Mouse (Mus musculus): ENCODE data around the gene 1810062G17Rik.

1810062G17Rik gene

DNA sequence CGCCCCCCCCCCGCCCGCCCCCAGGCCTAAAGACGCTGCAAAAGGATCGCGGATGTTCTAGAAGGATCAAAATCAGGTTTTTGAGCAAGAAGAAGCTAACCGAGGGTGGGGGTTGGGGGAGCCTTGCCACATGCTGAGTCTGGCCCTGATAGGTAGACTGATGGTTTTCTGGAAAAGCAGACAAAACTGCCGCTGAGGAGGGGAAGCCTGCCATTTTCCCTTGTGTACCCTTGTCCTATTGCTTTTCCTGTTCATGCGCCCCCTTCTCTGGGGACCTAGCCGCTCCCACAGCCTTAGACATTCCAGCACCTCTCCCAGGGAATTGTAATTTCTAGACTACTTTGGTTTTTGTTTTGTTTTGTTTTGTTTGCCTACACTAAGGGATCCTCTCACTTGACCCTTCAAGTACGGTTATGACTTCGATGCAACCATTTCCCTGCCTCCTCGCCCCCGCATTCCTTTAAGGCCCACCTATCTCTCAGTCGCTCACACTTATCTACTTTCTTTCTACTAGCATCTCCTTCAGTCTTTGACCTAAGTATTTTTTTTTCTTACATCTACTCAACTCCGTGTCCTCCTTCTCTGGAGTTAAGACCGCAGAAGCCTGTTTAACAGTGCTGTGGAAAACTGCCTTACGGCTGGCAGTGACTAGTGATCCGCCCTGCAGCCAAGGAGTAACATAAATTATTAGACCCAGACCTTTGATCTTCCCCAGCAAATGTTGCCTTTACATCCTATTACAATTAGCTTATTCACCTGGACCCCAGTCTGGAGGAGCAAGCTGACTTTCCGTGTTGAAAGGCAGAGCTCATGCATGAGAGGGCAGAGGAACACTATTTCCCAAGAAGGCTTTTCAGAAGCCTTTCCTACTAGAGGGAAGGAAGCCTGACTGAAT lies 771 bp downstream of the 1810062G17Rik start:
- DNase-seq (ENCODE audit: low read depth, low spot score) = no peak

DNA sequence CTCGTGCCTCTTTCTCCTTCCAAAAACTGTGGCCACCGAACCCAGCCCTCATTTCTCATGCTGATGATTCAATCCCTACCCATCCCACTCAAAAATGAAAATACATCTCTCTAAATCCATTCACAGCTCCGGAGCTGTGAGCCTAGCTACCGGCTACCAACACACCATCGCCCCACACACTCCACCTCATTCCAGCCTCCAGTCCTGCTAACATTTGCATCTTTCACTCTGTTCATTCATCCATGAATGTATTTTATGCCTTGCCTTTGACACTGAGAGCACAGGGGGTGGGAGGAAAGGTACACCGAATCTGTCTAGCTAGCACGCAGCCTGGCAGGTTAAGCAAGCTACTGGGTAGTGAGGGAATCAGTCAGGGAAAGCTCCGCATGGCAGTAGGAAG lies 3.0 kb downstream of the 1810062G17Rik start:
- DNase-seq (ENCODE audit: low read depth, low spot score) = no peak

DNA sequence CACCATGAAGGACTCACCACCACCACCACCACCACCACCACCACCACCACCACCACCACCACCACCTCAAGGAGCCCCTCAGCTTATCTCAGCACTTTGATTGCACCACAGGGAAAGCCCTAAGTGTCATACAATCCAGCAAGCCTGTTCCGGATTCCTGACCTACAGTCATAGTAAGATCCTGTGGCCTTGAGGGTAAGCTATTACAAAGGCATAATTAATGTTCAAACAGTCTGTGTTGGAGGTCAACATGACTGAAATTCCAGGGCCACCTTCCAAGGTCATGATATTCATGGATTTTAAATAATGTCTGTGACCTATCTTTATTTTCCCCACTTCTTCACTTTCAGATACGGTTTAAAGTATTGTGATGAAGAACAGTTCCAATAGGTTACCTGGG lies 4.7 kb downstream of the 1810062G17Rik start:
- DNase-seq (ENCODE audit: low read depth, low spot score) = no peak

DNA sequence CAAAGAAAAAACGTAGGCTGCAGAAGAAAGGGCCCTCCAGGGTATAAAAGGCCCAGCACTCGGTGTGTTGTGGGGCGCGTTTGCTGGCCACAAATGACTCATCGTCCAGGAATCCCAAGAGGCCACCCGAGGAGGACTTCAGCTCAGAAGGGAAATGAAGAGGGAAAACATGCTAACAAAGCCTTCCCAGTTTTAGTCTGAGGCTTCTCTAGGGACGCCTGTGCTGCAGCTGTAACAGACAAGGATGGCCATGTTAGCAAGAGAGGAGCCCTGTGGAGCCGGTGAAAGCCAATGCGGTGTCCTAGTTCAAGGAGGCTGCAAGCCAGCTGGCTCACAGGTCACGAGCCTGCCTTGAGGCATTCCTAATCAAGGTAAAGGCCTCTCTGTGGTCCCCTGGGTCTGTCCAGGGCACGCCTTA lies 6.0 kb downstream of the 1810062G17Rik start:
- DNase-seq (ENCODE audit: low read depth, low spot score) = peak; percentile 74

DNA sequence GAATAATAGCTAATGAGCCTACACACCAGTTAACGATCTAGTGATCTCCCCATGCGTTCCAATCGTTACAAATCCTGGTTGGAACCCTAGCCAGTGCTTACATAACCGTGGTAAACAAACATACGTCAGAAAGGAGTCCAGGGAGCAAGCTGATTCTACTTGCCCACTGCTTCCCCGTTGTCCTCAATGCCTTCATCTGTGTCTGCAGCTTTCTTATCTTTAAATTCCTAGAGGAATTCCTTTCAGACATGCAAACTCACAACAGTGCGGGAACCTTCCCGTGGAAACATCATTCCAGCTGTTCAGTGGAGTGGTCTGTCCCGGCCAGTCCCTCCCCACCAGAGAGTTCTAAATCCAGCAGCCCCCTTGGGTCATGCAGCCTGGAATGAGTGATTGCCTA lies 7.2 kb downstream of the 1810062G17Rik start:
- no peak for DNase-seq (ENCODE audit: low read depth, low spot score)

DNA sequence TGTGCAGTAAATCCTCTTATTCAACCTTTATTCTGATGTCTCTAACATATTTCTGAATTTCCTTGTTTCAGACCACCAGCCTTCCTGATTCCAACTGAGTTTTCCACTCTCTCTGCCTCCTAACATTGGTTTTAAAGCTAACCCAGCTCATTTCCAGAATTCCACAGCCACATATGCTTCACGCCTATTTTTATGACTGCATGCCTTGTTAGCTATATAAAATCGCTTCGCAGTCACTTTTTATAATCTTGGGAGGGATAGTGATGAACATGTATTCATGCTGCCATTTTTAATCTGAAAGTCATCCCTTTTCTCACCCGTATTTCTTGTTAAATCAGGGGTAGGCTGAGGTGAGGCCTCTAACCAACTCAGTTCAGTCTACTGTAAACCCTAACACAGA lies 8.6 kb downstream of the 1810062G17Rik start:
- DNase-seq (ENCODE audit: low read depth, low spot score) = no peak

DNA sequence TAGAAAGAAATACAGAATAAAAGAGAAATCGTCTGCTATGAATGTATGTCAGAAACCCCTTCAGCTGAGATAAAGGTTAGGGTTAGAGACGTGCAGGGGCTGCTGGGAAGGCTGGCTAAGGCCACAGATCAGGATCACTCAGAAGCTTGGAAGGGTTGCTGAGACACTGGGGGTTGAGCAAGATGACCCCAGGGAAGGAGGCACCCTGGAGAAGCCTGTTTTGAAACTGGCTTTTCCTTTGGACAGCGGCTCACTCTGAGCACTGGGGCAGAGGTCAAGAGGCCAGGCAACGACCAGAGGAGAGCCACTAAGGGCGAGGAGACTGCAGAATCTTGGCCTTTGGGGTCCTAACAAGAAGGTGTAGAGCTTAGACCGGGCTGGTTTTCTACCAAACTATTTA lies 10.4 kb downstream of the 1810062G17Rik start:
- no peak for DNase-seq (ENCODE audit: low read depth, low spot score)

DNA sequence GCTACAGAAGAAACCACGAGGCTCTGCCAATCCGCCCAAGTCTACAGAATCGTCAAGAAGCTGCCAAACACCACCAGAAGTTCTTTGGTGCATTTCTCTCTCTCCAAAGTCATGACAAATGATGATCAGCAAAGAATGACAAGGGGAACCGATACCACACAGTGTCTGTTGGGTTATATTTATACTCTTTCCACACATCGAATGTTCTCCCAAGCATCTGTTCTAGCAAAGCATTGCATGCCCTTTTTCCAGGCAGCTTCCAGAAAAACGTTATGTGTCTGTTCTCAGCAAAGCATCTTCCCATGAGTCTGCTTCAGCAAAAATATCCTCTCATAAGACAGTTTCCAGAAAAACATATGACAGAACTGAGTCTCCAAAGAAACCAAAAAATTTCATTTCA lies 11.1 kb downstream of the 1810062G17Rik start:
- DNase-seq (ENCODE audit: low read depth, low spot score) = no peak

DNA sequence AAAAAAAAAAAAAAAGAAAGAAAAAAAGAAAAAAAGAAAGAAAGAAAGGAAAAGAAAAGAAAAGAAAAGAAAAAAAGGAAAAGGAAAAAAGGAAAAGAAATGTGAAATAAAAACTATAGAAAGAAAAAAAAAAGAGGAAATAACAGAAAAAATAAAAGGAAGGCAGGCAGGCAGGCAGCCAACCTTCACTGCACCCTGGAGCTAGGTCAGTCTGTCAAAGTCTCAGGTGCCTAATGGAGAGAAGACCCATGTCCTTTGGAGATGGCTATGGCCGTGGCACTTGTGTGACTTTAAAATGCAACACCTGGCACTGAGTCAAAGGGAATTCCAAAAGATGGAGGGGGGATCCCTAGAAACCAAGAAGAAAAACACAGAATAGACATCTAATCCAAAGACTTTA lies 12.6 kb downstream of the 1810062G17Rik start:
- DNase-seq (ENCODE audit: low read depth, low spot score) = no peak

DNA sequence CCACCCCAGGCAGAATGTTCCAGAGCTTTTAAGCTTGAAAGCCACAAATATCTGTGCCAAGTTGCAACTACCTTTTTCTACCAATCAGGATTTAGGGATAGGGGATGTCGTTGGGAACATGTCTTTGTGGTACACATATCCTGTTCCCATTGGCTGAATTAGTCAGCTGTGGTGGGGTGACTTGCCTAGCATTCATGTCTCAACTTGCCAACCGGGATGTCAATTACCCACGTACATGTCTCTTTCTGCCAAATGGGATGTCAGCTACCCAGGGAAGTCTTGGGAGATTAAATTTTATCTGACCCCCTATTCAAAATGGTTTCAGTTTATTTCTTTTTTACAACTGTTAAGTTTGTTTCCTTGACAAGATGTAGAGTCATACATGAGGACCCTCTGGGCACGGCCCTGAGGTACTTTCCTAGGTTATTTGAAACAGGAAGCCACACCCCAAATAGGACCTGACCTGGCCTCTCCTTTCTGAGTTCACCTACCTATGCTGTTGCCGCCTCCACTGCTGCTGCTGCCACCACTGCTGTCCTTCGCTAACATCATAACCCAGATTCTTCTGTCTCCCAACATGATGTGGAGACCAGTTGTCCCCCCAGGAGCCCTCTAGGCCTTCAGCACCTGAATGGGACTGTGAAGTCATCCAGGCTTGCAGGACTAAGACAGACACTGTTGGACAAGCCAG lies 13.3 kb downstream of the 1810062G17Rik start:
- no peak for DNase-seq (ENCODE audit: low read depth, low spot score)

DNA sequence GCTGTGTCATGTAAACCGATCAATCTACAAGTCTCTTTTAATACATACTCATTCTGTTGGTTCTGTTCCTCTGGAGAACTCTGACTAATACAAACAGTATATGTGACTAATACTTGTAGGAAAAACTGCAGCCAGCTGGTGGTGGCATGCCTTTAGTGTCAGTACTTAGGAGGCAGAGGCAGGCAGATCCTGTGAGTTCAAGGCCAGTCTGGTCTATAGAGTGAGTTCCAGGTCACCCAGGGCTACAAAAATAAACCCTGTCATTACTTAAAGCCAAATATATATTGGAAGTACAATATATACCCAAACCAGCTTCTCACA lies 13.8 kb downstream of the 1810062G17Rik start:
- no peak for DNase-seq (ENCODE audit: low read depth, low spot score)

DNA sequence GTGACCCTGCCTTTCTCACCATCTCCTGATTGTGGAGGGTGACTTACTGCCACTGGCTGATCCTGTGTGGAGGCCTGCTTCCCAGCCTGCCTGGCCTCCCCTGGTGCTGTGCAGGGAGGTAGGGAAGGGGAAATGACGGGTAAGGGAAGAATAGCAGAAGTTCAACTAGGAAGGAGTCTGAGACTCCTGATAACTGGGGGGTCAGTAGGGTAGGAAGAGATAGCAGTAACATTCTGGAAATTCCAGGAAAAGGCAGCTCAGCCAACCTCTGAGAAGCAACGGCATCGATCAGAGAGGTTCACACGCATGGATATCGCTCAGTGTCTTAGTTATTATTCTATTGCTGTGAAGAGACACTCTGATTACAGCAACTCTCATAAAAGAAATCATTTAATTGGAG lies 15.8 kb downstream of the 1810062G17Rik start:
- DNase-seq (ENCODE audit: low read depth, low spot score) = no peak

DNA sequence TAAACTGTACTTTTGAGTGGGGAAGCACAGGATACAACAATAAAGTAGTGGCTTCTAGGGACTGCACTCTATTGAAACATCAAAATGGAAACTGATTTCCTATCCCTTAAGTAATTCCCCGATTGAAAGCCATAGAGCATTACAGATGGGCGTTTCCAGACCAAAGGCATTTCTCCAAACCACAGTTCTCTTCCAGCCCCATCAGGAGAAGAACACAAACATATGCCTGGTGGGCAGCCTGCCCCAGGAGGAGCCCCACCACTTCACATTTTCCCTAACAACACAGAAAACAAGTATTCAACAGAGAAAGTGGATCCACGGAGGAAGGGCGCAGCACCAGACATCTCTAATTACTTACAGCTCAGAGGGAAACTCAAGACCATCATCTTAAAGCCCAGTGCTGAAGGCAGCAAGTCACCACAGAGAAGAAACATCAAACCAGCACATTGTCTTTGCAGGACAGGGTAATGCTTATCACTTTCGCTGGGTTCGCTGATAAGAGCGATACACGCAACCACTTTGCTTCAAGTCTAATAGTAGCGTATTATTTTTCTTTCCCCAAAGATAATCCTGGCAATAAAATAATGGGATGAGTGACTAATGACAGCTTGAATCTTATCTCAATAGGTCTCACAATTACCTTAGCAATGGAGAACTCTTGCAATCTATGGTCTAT lies 17.1 kb downstream of the 1810062G17Rik start:
- DNase-seq (ENCODE audit: low read depth, low spot score) = no peak

DNA sequence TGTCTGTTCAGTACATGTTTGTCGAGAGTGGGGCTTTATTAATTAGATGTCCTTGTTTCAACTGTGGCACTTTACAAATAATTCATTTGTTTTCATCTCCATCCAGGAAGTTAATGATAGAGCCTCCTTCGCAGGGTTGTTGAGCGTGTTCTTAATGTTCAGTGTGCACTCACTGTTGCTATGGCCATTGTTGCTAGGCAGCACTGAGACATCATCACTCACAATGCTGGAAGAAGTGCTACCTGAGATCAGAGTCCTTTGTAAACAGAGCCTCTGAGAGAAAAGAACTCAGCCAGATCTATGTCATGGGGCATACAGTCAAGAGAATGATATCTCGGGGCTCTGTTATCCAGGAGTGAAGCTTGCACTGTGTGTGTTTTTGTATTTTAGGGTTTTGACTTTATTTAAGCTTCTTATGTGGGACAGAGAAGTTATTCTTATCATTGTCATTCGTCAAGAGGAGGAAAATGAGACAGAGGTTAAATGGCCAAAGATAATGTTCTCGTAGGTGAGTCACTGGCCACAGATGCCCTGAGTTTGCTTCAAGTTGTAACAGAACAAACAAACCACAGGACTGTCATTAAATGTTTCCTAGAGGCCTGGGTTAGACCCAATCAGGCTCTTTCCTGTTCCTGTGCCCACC lies 18.0 kb downstream of the 1810062G17Rik start:
- DNase-seq (ENCODE audit: low read depth, low spot score) = no peak

DNA sequence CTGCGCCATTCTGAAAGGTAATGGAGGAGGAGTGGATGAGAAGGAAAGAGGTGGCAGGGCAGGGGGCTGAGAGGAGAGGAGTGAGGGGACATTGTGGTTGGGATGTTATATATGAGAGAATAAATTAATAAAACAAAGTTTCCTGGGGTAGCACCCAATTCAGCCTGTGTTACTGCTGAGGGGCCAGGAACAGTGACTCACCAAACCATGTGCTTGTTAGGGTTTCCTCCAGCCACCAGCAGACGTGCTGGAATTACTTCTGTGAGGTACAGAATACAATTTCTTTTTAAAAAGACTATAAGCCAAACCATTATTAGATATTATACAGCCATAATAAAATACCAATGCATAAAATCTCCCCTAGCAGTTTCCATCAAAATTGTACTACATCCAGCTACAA lies 18.9 kb downstream of the 1810062G17Rik start:
- no peak for DNase-seq (ENCODE audit: low read depth, low spot score)

DNA sequence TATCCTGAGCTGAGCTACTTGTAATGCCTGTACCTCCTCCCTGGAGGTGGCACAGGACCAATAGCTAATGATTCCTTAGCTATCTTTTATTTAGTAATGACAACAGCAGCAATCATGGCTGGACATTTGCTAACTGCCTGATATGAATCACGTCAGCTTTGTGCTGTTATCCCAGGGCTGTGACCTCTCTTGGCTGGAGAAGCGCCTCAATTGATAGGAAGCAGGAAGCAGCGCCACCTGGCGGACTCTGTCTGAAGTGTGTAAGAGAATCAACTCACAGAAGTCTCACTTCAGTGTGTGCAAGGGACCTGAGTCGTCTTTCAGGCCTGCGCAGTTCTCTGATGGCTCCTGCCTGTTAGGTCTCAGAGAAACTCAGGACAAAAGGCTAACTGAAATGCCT lies 19.7 kb downstream of the 1810062G17Rik start:
- DNase-seq (ENCODE audit: low read depth, low spot score) = peak; percentile 91

DNA sequence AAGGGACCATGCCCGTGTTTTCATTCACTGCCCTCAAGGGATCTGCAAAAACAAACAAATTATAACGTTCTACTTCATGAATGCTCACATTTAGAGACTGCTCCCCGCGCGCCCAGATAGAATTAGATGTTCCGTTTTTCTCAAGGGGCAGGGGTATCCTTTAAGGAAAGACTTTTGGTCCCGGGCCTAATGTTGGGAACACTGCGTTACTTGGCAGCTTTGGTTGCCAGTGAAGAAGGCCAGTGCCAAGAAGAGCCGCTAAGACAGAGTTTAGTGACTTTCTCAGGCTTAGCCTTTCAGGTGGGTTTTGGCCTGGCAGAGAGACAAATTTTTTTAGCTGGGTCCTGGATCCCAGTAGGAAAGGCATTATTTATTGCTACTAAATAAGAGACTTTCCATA lies 20.5 kb downstream of the 1810062G17Rik start:
- DNase-seq (ENCODE audit: low read depth, low spot score) = no peak

DNA sequence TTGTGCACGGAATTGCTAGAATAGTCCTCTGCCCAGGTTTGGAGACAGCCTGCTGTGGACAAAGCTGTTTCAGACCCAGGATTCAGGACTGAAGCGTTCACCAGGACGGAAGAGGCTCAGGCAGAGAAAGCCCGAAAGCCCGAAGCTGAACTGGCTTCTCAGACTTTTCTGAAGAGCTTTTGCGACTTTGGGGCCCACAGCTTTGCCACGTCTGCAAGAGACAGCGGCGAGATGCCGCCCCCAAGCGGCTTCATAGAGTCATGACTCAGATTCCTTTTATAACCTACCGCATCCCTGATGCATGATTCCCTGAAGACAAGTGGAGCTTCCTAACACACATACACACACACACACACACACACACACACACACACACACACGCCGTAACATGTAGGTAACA lies 21.0 kb downstream of the 1810062G17Rik start:
- DNase-seq (ENCODE audit: low read depth, low spot score) = peak; percentile 81

DNA sequence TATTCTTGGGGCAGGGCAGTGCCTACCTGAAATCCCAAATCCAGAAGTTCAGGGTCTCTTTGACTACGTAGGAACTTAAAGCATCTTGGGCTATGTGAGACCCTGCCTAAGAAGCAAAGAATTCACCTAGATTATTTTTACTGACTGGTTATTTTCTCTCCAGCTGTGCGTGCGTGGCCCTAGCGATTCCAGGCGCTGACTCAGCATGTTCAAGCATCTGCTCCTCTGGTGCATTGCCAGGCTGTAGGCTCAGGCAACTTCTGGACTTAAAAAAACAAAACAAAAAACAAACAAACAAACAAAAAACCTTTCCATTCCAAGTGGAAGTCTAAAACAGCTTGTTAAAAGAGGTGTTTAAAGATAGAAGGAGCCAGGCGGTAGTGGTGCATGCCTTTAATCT lies 22.5 kb downstream of the 1810062G17Rik start:
- no peak for DNase-seq (ENCODE audit: low read depth, low spot score)

DNA sequence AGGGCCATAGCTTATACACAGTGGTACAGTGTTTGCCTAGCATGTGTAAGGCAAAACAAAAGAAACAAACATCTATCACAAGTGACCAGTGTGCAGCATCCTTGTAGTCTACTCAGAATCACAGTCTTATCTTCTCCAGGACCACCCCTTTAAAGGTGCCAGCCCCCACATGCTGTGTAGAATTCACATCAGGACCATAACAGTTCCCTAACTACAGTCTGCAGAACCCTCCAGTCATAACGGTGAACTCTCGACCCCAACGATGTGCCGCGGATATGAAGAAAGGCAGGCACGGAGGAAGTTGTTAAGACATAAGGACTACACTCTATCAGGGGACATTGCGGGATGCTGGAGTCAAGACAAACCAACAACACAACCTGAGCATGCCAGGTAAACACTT lies 23.7 kb downstream of the 1810062G17Rik start:
- no peak for DNase-seq (ENCODE audit: low read depth, low spot score)

DNA sequence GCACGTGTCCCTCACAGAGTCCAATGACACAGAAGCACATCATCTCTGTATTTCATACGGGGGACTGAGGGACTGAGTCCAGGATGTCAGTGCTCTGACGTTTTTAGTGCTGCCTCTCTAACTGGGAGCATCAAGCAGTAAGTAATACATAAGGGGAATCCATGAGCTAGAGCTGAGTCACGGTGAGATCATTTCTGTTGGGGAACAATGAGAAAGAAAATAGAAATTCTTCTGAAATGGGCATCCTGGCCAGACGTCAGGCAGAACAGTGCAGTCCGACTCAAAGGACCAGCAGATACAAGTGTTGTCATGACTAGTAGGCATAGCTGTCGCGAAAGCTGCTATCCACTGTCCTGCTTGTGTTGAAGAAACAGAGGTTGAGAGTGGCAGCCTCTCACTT lies 25.2 kb downstream of the 1810062G17Rik start:
- no peak for DNase-seq (ENCODE audit: low read depth, low spot score)

DNA sequence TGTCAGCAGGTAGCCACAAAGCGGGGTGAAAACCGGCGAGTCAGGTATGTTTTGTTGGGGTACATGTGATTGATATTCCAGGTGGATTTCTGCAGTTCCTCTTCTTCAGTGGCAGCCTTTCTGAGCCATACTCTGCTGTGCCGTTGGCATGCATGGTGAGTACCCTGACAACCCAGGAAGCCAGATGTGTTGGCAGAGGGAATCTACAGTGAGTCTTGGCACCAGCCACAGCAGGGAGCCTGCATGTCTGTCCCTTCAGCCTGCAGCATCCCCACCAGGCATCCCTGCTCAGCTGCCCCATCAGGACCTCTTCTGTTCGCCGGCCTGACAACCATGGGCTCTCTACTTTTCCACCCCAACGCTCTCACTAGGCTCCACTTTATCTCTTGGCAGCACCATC lies 25.8 kb downstream of the 1810062G17Rik start:
- no peak for DNase-seq (ENCODE audit: low read depth, low spot score)

Data from mesoderm, embryonic 11.5 days (tissue).